Mouse (Mus musculus): ENCODE data around the gene Gm2056. TPM values are rescaled to one million over a fixed set of nuclear protein-coding genes. Genes with fewer than 3 reads are reported as not detected.
"Not testable (repeated sequence)": the region's sequence is repeated elsewhere in the genome, so short reads cannot be mapped to it uniquely, and the experiment has no call there.

Gm2056 gene
- total RNA-seq (2021), result not detected in 2 replicates
- long read RNA-seq, result 0 reads

GRCm38 (mm10) chr12:88026704-88027103 lies at the start of gene Gm2056:
TSS of gene Gm2056 (plus strand) at chr12:88027004.
- not testable (repeated sequence) for DNase-seq

- not testable (repeated sequence) for DNase-seq
These were observed 42.8 kb upstream of the Gm2056 start for GRCm38 (mm10) chr12:87984000-87984399.

GRCm38 (mm10) chr12:88004118-88004517 lies 22.7 kb upstream of the Gm2056 start:
- not testable (repeated sequence) for DNase-seq

DNA sequence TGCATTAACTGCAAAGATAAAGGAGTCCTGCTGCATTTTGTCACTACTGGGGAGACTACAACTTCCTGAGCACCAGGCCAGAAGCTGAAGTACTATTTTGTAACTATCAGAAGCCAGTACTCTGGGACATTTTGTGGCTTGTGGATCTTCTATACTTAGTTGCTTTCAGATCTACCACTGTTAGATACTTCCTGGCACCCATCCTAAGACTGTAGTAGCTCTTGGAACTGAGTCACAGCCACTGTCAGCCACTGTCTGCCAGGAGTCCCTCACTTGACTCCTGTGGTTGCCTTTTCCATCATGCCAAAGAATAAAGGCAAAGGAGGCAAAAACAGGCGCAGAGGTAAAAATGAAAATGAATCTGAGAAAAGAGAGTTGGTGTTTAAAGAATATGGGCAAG lies 15.3 kb upstream of the Gm2056 start, which contains the start of gene Gm2075:
Gene Gm2075 (plus strand): TSS at position 301 of the 400 bp plus-strand sequence.
- DNase-seq, result not testable (repeated sequence)

DNA sequence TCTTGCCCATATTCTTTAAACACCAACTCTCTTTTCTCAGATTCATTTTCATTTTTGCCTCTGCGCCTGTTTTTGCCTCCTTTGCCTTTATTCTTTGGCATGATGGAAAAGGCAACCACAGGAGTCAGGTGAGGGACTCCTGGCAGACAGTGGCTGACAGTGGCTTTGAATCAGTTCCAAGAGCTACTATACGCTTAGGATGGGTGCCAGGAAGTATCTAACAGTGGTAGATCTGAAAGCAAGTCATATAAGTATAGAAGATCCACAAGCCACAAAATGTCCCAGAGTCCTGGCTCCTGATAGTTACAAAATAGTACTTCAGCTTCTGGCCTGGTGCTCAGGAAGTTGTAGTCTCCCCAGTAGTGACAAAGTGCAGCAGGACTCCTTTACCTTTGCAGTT lies 8.1 kb upstream of the Gm2056 start, which contains the start of gene Gm6803:
Gene Gm6803 (minus strand): TSS at position 101 of the 400 bp plus-strand sequence.
- not testable (repeated sequence) for DNase-seq

DNA sequence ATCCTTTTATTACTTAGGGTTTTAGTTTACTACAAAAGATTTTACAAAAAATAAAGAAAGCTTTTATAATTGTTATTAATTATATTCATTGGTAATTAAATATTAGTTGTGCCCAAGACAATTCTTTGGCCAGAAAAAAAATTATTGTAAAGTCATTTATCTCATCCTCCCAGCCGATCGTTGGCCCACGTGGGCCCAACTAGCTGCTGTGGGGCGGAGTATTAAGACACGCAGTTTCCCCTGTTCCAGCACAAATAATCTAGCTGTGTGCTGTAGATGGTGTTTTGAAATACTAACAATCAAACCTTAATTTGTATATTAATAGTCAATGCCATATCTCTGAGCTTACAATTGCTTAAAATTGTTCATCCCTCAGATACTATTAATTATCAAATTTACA lies 5.4 kb downstream of the Gm2056 start:
- DNase-seq, result not testable (repeated sequence)

DNA sequence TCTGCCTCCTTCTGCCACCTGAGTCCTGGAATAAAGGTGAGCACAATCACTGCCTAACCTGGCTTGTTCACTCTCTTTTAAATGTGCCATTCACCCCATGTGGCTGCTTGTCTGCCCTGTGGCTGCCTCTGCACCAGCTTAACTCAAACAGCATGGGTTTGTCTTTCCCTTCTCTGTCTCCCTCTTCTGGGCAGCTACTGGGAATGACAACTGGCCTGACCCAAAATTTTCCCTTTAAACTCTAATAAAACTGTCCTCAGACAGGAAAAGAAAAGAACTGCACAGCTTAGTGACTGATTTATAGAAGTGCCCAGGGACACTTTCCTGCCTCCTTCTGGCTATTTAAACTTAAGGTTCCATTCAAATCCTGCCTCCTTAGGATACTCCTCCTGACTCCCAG lies 12.3 kb downstream of the Gm2056 start:
- not testable (repeated sequence) for DNase-seq

GRCm38 (mm10) chr12:88039703-88040102 lies 12.9 kb downstream of the Gm2056 start:
- not testable (repeated sequence) for DNase-seq

DNA sequence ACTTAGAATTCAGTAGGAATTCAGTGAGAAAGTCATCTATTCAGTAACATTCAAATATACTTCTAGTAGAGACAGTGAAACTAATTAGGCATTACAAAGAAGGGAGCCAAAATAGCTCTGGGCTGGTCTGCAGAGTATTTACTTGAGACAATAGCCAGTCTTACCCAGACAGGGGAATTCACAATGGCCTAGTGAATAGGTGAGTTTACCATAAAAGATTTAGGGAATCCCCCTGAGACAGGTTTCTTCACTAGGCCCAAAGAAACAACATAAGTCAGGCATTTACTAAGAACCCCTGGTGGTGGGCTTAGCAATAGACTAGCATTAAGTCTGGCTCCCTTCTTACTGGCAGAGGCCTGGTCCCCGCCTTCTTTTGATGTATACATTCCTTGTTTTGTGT lies 18.4 kb downstream of the Gm2056 start:
- not testable (repeated sequence) for DNase-seq

Other genes starting within 250 kb of the Gm2056 start
- not detected in 2 replicates for gene Gm21936, start 231.5 kb upstream of the Gm2056 start, total RNA-seq (2021)
- gene BB287469, start 210.4 kb upstream of the Gm2056 start, total RNA-seq (2021), result not detected in 2 replicates
- gene Gm2001, start 184.7 kb upstream of the Gm2056 start, total RNA-seq (2021), result not detected in 2 replicates
- not detected in 2 replicates for gene Gm2016, start 152.9 kb upstream of the Gm2056 start, total RNA-seq (2021)
- gene Gm2022, start 131.6 kb upstream of the Gm2056 start, total RNA-seq (2021), result not detected in 2 replicates
- gene Gm2035, start 107.1 kb upstream of the Gm2056 start, total RNA-seq (2021), result not detected in 2 replicates
- gene Gm2042, start 72.9 kb upstream of the Gm2056 start, total RNA-seq (2021), result not detected in 2 replicates
- not detected in 2 replicates for gene Gm2075, start 15.2 kb upstream of the Gm2056 start, total RNA-seq (2021)
- gene Gm6803, start 8.2 kb upstream of the Gm2056 start, total RNA-seq (2021), result not detected in 2 replicates
- not detected in 2 replicates for gene Gm16368, start 56.7 kb downstream of the Gm2056 start, total RNA-seq (2021)
- not detected in 2 replicates for gene Gm10436, start 155.1 kb downstream of the Gm2056 start, total RNA-seq (2021)
- gene Gm8332, start 223.1 kb downstream of the Gm2056 start, total RNA-seq (2021), result not detected in 2 replicates
- gene Gm5662, start 247.5 kb downstream of the Gm2056 start, total RNA-seq (2021), result not detected in 2 replicates

Measured in adrenal gland, postnatal 25 days (tissue).